9 mouse cellular contexts compared by ENCODE assay signal in the genomic region with DNA sequence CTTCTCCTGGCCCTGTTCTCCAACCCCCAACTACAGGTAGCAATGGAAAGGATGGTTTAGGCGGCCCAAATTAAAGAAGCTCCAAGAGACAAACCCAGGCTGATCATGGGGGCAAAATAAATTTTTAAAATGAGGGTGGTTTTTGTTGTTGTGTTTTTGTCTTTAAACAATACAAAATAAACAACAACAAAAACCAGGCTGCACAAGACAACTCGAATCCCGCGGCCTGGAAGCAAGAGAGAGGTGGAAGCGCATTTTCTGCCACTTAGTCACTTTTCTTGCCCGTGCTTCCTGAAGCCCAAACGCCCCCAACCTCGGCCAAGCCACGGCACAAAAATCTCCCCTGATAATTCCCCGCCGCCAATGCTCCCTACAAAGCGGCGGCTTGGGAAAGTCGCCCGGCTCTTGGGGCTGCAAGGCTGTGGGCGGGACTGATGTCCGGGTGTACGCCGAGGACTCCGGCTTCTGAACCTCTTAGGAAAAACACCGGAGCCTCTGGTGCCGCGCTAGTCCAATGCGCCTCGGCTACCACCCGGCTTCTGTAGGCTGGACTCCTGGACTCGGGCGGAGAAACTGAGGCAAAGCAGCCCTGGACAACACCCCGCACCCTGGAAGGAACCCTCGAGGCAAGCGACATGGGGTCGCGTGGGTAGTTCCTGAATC. TPM values are rescaled to one million over a fixed set of nuclear protein-coding genes. Genes with fewer than 3 reads are reported as not detected.
DNase-seq lines count a peak whose midpoint lies in the region; ATAC-seq and TF ChIP-seq lines count a peak whose summit lies in the region.
"Had no signal": no experiment of that assay in that cellular context is flagged by ENCODE, and none has a peak within 500 bp of the region (broad histone marks: within the 10 kb centered on the region; RNA-seq: fewer than 3 reads in every experiment).

No protein-coding gene starts in this region.

- peak; percentile 74 for DNase-seq in cerebellum, adult 11-12 months
- DNase-seq in cerebellum, adult 9-10 months, result no peak
- peak; percentile 41 for DNase-seq in forebrain, embryonic 10.5 days (ENCODE audit: extremely low spot score, low spot score)
- DNase-seq in thymus, postnatal 14 days, result no peak
- no peak for DNase-seq in retina, postnatal 1 day

- H3K4me2 ChIP-seq in intestine, embryonic 15.5 days (replicated peaks), result peak overlapping the region; percentile 22; the same call in 1 of the 2 replicates
- H3K4me2 ChIP-seq in neural tube, embryonic 12.5 days (replicated peaks), result peak overlapping the region; percentile 10; the same call in 1 of the 2 replicates

- peaks cover 59% of the 10 kb centered on the region for H3K4me1 ChIP-seq in E14TG2a.4 (replicated peaks; ENCODE audit: low read depth, low read length)
- H3K4me1 ChIP-seq in forebrain, embryonic 10.5 days, result peaks cover 50% of the 10 kb centered on the region
- peaks cover 11% of the 10 kb centered on the region for H3K4me1 ChIP-seq in intestine, embryonic 15.5 days (replicated peaks)
- peaks cover 22% of the 10 kb centered on the region for H3K4me1 ChIP-seq in neural tube, embryonic 12.5 days

- H3K9me3 ChIP-seq in E14TG2a.4 (ENCODE audit: low read length), result no peaks in the 10 kb centered on the region
- H3K9me3 ChIP-seq in forebrain, embryonic 10.5 days, result no peaks in the 10 kb centered on the region
- no peaks in the 10 kb centered on the region for H3K9me3 ChIP-seq in intestine, embryonic 15.5 days
- H3K9me3 ChIP-seq in neural tube, embryonic 12.5 days, result no peaks in the 10 kb centered on the region

- H3K27ac ChIP-seq in forebrain, embryonic 10.5 days, result no peak overlapping the region
- H3K27ac ChIP-seq in intestine, embryonic 15.5 days, result no peak overlapping the region
- H3K27ac ChIP-seq in neural tube, embryonic 12.5 days, result no peak overlapping the region

- no peak overlapping the region for H3K9ac ChIP-seq in intestine, embryonic 15.5 days
- H3K9ac ChIP-seq in neural tube, embryonic 12.5 days, result no peak overlapping the region

- TF ChIP-seq CTCF in E14TG2a.4 (conservative IDR thresholded peaks at IDR 0.05; ENCODE audit: low read length), result no peak

- ATAC-seq in intestine, embryonic 15.5 days, result no peak
- no peak for ATAC-seq in neural tube, embryonic 12.5 days (ENCODE audit: low FRiP score, low read depth)

- peaks cover 98% of the 10 kb centered on the region for H3K27me3 ChIP-seq in E14TG2a.4 (ENCODE audit: insufficient read depth, low read length)
- peaks cover 100% of the 10 kb centered on the region for H3K27me3 ChIP-seq in forebrain, embryonic 10.5 days (ENCODE audit: poor library complexity, severe bottlenecking)
- peaks cover 98% of the 10 kb centered on the region for H3K27me3 ChIP-seq in intestine, embryonic 15.5 days (replicated peaks)
- H3K27me3 ChIP-seq in neural tube, embryonic 12.5 days (replicated peaks), result peaks cover 100% of the 10 kb centered on the region

- WGBS in forebrain, embryonic 10.5 days, result under 1% methylated on average over 33 of the region's 33 CpGs
- 7% methylated on average over 33 of the region's 33 CpGs for WGBS in intestine, embryonic 15.5 days
- under 1% methylated on average over 33 of the region's 33 CpGs for WGBS in neural tube, embryonic 12.5 days

- H3K4me3 ChIP-seq in E14TG2a.4 (replicated peaks; ENCODE audit: low read length), result peak overlapping the region; percentile 60
- peak overlapping the region; percentile 5; the same call in 1 of the 2 replicates for H3K4me3 ChIP-seq in forebrain, embryonic 10.5 days
- no peak overlapping the region for H3K4me3 ChIP-seq in intestine, embryonic 15.5 days (replicated peaks)
- H3K4me3 ChIP-seq in neural tube, embryonic 12.5 days, result 0 out of 2 replicates have a peak overlapping the region, but pooled peaks have one; percentile 0
- H3K4me3 ChIP-seq: erythroblast, embryonic 14.5 days had no signal

- H3K36me3 ChIP-seq in E14TG2a.4 (ENCODE audit: insufficient read depth, low read length), result no peaks in the 10 kb centered on the region
- H3K36me3 ChIP-seq in forebrain, embryonic 10.5 days (replicated peaks), result no peaks in the 10 kb centered on the region
- H3K36me3 ChIP-seq in intestine, embryonic 15.5 days, result no peaks in the 10 kb centered on the region
- H3K36me3 ChIP-seq in neural tube, embryonic 12.5 days, result no peaks in the 10 kb centered on the region

RNA-seq across cellular contexts. Expression of a gene that starts 16.1 kb away (rescaled TPM):
- 0.46 and 1.8 TPM in 2 replicates for polyA plus RNA-seq in forebrain, embryonic 10.5 days (2016; fragmentation: Nextera tagmentation; extraction: Ambion mirVana)
- polyA plus RNA-seq in intestine, embryonic 15.5 days (2015; fragmentation: Nextera tagmentation; extraction: Ambion mirVana), result 14.2 and 14.8 TPM in 2 replicates
- 8.4 and 11.2 TPM in 2 replicates for polyA plus RNA-seq in neural tube, embryonic 12.5 days (2016; fragmentation: Nextera tagmentation; extraction: Ambion mirVana)

RNA-seq across cellular contexts. Expression of a gene that starts 38.6 kb away (rescaled TPM):
- 2.9 and 3.5 TPM in 2 replicates for polyA plus RNA-seq in forebrain, embryonic 10.5 days (2016; fragmentation: Nextera tagmentation; extraction: Ambion mirVana)
- 4.5 and 5.3 TPM in 2 replicates for polyA plus RNA-seq in intestine, embryonic 15.5 days (2015; fragmentation: Nextera tagmentation; extraction: Ambion mirVana)
- 6.5 and 8.3 TPM in 2 replicates for polyA plus RNA-seq in neural tube, embryonic 12.5 days (2016; fragmentation: Nextera tagmentation; extraction: Ambion mirVana)

RNA-seq across cellular contexts. Expression of a gene that starts 47.3 kb away (rescaled TPM):
- 49.1 and 49.6 TPM in 2 replicates for polyA plus RNA-seq in forebrain, embryonic 10.5 days (2016; fragmentation: Nextera tagmentation; extraction: Ambion mirVana)
- 61.7 and 62.6 TPM in 2 replicates for polyA plus RNA-seq in intestine, embryonic 15.5 days (2015; fragmentation: Nextera tagmentation; extraction: Ambion mirVana)
- 39.7 and 40.1 TPM in 2 replicates for polyA plus RNA-seq in neural tube, embryonic 12.5 days (2016; fragmentation: Nextera tagmentation; extraction: Ambion mirVana)

RNA-seq across cellular contexts. Expression of a gene that starts 56.4 kb away (rescaled TPM):
- polyA plus RNA-seq in forebrain, embryonic 10.5 days (2016; fragmentation: Nextera tagmentation; extraction: Ambion mirVana), result 130 and 137 TPM in 2 replicates
- 102 and 106 TPM in 2 replicates for polyA plus RNA-seq in intestine, embryonic 15.5 days (2015; fragmentation: Nextera tagmentation; extraction: Ambion mirVana)
- polyA plus RNA-seq in neural tube, embryonic 12.5 days (2016; fragmentation: Nextera tagmentation; extraction: Ambion mirVana), result 89.7 and 94.8 TPM in 2 replicates

Comparison
In these comparisons a context has a peak if more than half of its experiments do, and no peak if none do; other contexts are left out.
1. DNase-seq: peak in cerebellum, adult 11-12 months (single experiment) and forebrain, embryonic 10.5 days (single experiment); none in cerebellum, adult 9-10 months (single experiment), thymus, postnatal 14 days (single experiment) and retina, postnatal 1 day (single experiment).